In the genomic region with DNA sequence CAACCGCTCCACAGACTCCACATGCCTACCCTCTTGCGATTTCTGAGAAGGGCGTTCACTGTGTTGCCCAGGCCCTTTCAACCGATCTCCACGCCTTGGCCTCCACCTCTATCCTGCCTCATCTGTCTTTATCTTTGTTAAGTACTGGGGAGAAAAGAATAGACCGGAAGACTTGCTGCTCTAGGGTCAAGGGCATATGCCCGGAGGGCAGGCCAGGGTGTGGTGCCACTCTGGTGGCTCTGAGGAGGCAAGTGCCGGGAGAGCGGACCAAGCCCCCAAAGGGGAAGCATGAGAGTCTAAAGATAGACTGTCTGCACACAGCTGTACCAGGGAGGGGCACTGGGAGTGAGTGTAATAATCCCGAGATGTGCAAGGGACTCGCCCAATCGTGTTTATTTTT, we compare ENCODE assay signal across 11 mouse cellular contexts. TPM values are rescaled to one million over a fixed set of nuclear protein-coding genes. Genes with fewer than 3 reads are reported as not detected.
DNase-seq lines count a peak whose midpoint lies in the region; ATAC-seq and TF ChIP-seq lines count a peak whose summit lies in the region.
"Had no signal": no experiment of that assay in that cellular context is flagged by ENCODE, and none has a peak within 500 bp of the region (broad histone marks: within the 10 kb centered on the region; RNA-seq: fewer than 3 reads in every experiment).

No protein-coding gene starts in this region.

- no peak overlapping the region for H3K27ac ChIP-seq in stomach, postnatal 0 days (replicated peaks)
- H3K27ac ChIP-seq: limb, embryonic 13.5 days had no signal

- DNase-seq in gastrocnemius, adult 18-20 months (ENCODE audit: low spot score): peak; percentile 30
- DNase-seq in gastrocnemius, postnatal 25 days: no peak
- DNase-seq in ovary, postnatal 36 days (ENCODE audit: low spot score): peak; percentile 27
- no peak for DNase-seq in ovary, postnatal 10 days (ENCODE audit: low spot score)
- DNase-seq in heart, postnatal 10 days: peak; percentile 64 to 67
- no peak for DNase-seq in stomach, postnatal 0 days (ENCODE audit: low spot score)
- no peak for DNase-seq in right cerebral cortex, adult 18-20 months
- no peak for DNase-seq in adipocyte (ENCODE audit: low spot score)
- DNase-seq: kidney, adult 18-20 months; midbrain, embryonic 14.5 days had no signal

- no peaks in the 10 kb centered on the region for H3K9me3 ChIP-seq in stomach, postnatal 0 days (ENCODE audit: control insufficient read depth, low read length)
- H3K9me3 ChIP-seq: limb, embryonic 13.5 days had no signal

- 45% methylated on average over 12 of the region's 12 CpGs for WGBS in stomach, postnatal 0 days

- no peaks in the 10 kb centered on the region; the same call in 1 of the 2 replicates for H3K4me1 ChIP-seq in stomach, postnatal 0 days (replicated peaks; ENCODE audit: control insufficient read depth, insufficient read depth)

- H3K27me3 ChIP-seq in stomach, postnatal 0 days (ENCODE audit: control insufficient read depth, insufficient read depth, low read length): no peaks in the 10 kb centered on the region
- H3K27me3 ChIP-seq: limb, embryonic 13.5 days had no signal

- H3K36me3 ChIP-seq in stomach, postnatal 0 days (ENCODE audit: control insufficient read depth, insufficient read depth, low read length): no peaks in the 10 kb centered on the region
- H3K36me3 ChIP-seq: limb, embryonic 13.5 days had no signal

- TF ChIP-seq EP300 in stomach, postnatal 0 days (optimal IDR thresholded peaks at IDR 0.05): no peak

- no peak overlapping the region for H3K4me2 ChIP-seq in stomach, postnatal 0 days (replicated peaks; ENCODE audit: low read depth)
- H3K4me2 ChIP-seq: limb, embryonic 13.5 days had no signal

- no peak overlapping the region for H3K4me3 ChIP-seq in stomach, postnatal 0 days (ENCODE audit: low read depth, low read length)
- H3K4me3 ChIP-seq: limb, embryonic 13.5 days had no signal

- peak; percentile 53; the same call in 1 of the 2 replicates for ATAC-seq in stomach, postnatal 0 days (ENCODE audit: low FRiP score, low TSS enrichment)

- no peak for TF ChIP-seq CTCF in stomach, postnatal 0 days (IDR thresholded peaks at IDR 0.05; ENCODE audit: low read depth)

- no peak overlapping the region for H3K9ac ChIP-seq in stomach, postnatal 0 days (ENCODE audit: low read length)
- H3K9ac ChIP-seq: limb, embryonic 13.5 days had no signal

- intact Hi-C loops in heart, postnatal 10 days (cut with DNase I): no loop called here

RNA-seq across cellular contexts. Expression of gene Gnpnat1, which starts 40.7 kb away (rescaled TPM):
- total RNA-seq in gastrocnemius, adult 18-20 months (2021): 1 to 10 TPM; 8.4 to 9.0 TPM
- 1 to 10 TPM; 9.2 to 9.7 TPM for total RNA-seq in gastrocnemius, postnatal 25 days (2021)
- 10 to 100 TPM; 10.0 to 10.6 TPM for total RNA-seq in heart, postnatal 10 days (2021)
- polyA plus RNA-seq in stomach, postnatal 0 days (2015; fragmentation: Nextera tagmentation; extraction: Ambion mirVana): 44.3 and 45.3 TPM in 2 replicates

Comparison
In these comparisons a context has a peak if more than half of its experiments do, and no peak if none do; other contexts are left out.
1. DNase-seq: peak in gastrocnemius, adult 18-20 months (single experiment), ovary, postnatal 36 days (single experiment) and heart, postnatal 10 days (2 of 2); none in gastrocnemius, postnatal 25 days (single experiment), ovary, postnatal 10 days (single experiment), stomach, postnatal 0 days (single experiment), right cerebral cortex, adult 18-20 months (single experiment) and adipocyte (single experiment).